Mouse (Mus musculus) kidney, embryonic 15.5 days (tissue): Measurements from ENCODE around the gene Large1. TPM values are rescaled to one million over a fixed set of nuclear protein-coding genes. Genes with fewer than 3 reads are reported as not detected.

Experiments
- ATAC-seq: fragments of 200-750 bp; cut with Nextera tagmentation; replicated peaks from 2 replicates; pipeline ENCODE4 v1.8.0; 2017; ENCODE audit warnings: moderate TSS enrichment; ENCODE audit not compliant: low FRiP score
- H3K27ac ChIP-seq: fragments of 300-500 bp; sonication (generic); 2 replicates; pipeline ENCODE4 v1.5.1; 2015; ENCODE audit warnings: mild to moderate bottlenecking, inconsistent platforms
- H3K27me3 ChIP-seq: fragments of 300-500 bp; sonication (generic); 2 replicates; pipeline ENCODE4 v1.6.1; 2015; ENCODE audit warnings: inconsistent platforms
- H3K36me3 ChIP-seq: fragments of 300-500 bp; sonication (generic); 2 replicates; pipeline ENCODE4 v1.6.1; 2015; ENCODE audit warnings: inconsistent platforms
- H3K4me1 ChIP-seq: fragments of 300-500 bp; sonication (generic); 2 replicates; pipeline ENCODE4 v1.6.1; 2015; ENCODE audit warnings: inconsistent platforms
- H3K4me2 ChIP-seq: fragments of 300-500 bp; sonication (generic); 2 replicates; pipeline ENCODE4 v1.6.1; 2015; ENCODE audit warnings: moderate library complexity, mild to moderate bottlenecking, inconsistent platforms
- H3K4me3 ChIP-seq: fragments of 300-500 bp; sonication (generic); replicated peaks from 2 replicates; pipeline ENCODE4 v1.5.1; 2015; ENCODE audit warnings: mild to moderate bottlenecking, inconsistent platforms
- H3K9ac ChIP-seq: fragments of 300-500 bp; sonication (generic); 2 replicates; pipeline ENCODE4 v1.6.1; 2015; ENCODE audit warnings: mild to moderate bottlenecking, inconsistent platforms
- H3K9me3 ChIP-seq: fragments of 300-500 bp; sonication (generic); replicated peaks from 2 replicates; pipeline ENCODE4 v1.6.1; 2016; ENCODE audit warnings: inconsistent platforms
- WGBS: fragments of 180-500 bp; shearing (Covaris S2); methylation state at CpG from one replicate; pipeline ENCODE4 v1.1.7; 2015; ENCODE audit warnings: mixed read lengths; 5-methylcytosine and 5-hydroxymethylcytosine counted together
- polyA plus RNA-seq: library from polyadenylated mRNA; unstranded; fragments of >200 nt; fragmentation: Nextera tagmentation; extraction: Ambion mirVana; gene quantifications from 2 replicates; pipeline ENCODE4 v1.2.1, GENCODE M21; 2015

Gene Large1
- polyA plus RNA-seq, 1 experiment from 2014 or later: 5.7 TPM

DNA sequence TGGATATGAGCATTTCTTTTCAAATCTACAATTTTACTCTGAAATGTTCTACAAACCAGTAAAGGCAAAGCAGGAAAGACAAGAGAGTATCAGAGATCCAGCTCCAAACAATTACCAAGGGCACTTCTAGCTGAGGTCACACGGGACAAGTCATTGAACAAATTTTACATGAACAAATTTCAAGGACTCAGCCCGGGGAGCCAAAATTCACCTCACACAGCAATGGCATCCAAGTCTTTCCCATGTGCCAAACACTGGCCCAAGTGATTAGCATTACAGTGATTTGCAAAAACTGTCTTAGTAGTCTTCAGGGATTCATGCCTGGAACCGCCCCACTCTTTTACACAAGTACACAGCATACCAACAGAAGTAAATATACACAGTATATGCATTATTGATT, 126.5 kb downstream of the Large1 start:
- Histone ChIP-seq H3K9me3 (no peaks in the 10 kb centered on the region), H3K4me2 (no peak overlapping the region), H3K4me1 (no peaks in the 10 kb centered on the region), H3K9ac (no peak overlapping the region), H3K27ac (no peak overlapping the region), H3K36me3 (no peaks in the 10 kb centered on the region), H3K4me3 (no peak overlapping the region), H3K27me3 (no peaks in the 10 kb centered on the region)
- no peak for ATAC-seq
- 89% methylated on average over 3 of the region's 3 CpGs for WGBS

GRCm38 (mm10) chr8:73225654-73226053, 127.7 kb downstream of the Large1 start:
- ATAC-seq: no peak
- no peak overlapping the region for H3K27ac ChIP-seq
- 58% methylated on average over 2 of the region's 2 CpGs for WGBS
- no peaks in the 10 kb centered on the region for H3K36me3 ChIP-seq
- H3K4me1 ChIP-seq: no peaks in the 10 kb centered on the region
- no peak overlapping the region for H3K4me2 ChIP-seq
- no peaks in the 10 kb centered on the region for H3K27me3 ChIP-seq
- H3K9ac ChIP-seq: no peak overlapping the region
- no peak overlapping the region for H3K4me3 ChIP-seq
- H3K9me3 ChIP-seq: no peaks in the 10 kb centered on the region

GRCm38 (mm10) chr8:73219178-73219811, 134.0 kb downstream of the Large1 start:
- Histone ChIP-seq H3K36me3 (no peaks in the 10 kb centered on the region), H3K4me2 (no peak overlapping the region), H3K4me1 (no peaks in the 10 kb centered on the region), H3K9me3 (no peaks in the 10 kb centered on the region), H3K27ac (no peak overlapping the region), H3K4me3 (no peak overlapping the region), H3K9ac (no peak overlapping the region), H3K27me3 (no peaks in the 10 kb centered on the region)
- ATAC-seq: no peak
- WGBS: 87% methylated on average over 6 of the region's 6 CpGs

DNA sequence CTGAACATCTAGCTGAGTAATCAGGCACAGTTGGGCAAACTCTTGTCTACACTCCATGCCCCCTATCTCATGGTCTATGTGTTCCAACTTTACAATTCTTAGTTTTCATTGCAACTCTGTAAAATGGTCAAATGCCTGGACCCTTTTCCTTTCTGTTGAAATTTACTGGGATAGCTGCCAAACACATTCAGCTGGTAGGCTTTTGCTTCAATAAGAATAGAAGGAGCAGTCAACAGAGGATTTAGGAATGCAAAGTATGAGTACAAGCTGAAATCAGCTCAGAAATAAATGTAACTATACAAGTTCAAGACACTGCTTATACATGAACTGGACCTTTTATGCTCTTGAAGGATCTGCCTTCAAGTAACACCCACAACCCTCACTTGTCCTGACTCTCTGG, 146.5 kb downstream of the Large1 start:
- no peak overlapping the region for H3K27ac ChIP-seq
- H3K4me1 ChIP-seq: no peaks in the 10 kb centered on the region
- no peaks in the 10 kb centered on the region for H3K9me3 ChIP-seq
- H3K36me3 ChIP-seq: no peaks in the 10 kb centered on the region
- H3K4me3 ChIP-seq: no peak overlapping the region
- no peaks in the 10 kb centered on the region for H3K27me3 ChIP-seq
- no peak overlapping the region for H3K4me2 ChIP-seq
- H3K9ac ChIP-seq: no peak overlapping the region
- ATAC-seq: no peak

GRCm38 (mm10) chr8:73201854-73202253, 151.5 kb downstream of the Large1 start:
- Histone ChIP-seq H3K9me3 (no peaks in the 10 kb centered on the region), H3K27me3 (no peaks in the 10 kb centered on the region), H3K9ac (no peak overlapping the region), H3K4me2 (no peak overlapping the region), H3K4me3 (no peak overlapping the region), H3K36me3 (no peaks in the 10 kb centered on the region), H3K27ac (no peak overlapping the region), H3K4me1 (no peaks in the 10 kb centered on the region)
- no peak for ATAC-seq
- 72% methylated on average over 2 of the region's 2 CpGs for WGBS

DNA sequence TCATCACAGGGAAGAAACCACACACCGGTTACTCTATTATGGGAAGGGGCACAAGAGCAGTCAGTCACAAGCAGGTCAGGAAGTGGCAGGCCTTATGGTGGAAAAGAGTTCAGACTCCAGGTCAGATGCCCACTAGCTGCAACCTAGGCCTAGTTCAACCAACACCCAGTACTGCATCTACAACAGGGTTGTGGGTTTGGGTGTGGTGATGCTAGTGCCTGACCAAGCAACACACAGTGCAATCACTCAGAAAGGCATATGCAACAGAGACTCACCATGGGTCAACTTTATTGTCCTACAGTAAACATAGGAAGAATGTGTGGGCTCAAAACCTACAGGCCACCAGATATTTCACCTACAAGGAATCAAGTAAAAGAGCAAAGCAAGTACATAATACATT, 155.6 kb downstream of the Large1 start:
- WGBS: 100% methylated on average over 1 of the region's 1 CpGs
- no peak overlapping the region for H3K4me3 ChIP-seq
- no peaks in the 10 kb centered on the region for H3K9me3 ChIP-seq
- no peak overlapping the region for H3K4me2 ChIP-seq
- no peak overlapping the region for H3K27ac ChIP-seq
- H3K27me3 ChIP-seq: no peaks in the 10 kb centered on the region
- no peak overlapping the region for H3K9ac ChIP-seq
- no peak for ATAC-seq
- H3K36me3 ChIP-seq: no peaks in the 10 kb centered on the region
- no peaks in the 10 kb centered on the region for H3K4me1 ChIP-seq

DNA sequence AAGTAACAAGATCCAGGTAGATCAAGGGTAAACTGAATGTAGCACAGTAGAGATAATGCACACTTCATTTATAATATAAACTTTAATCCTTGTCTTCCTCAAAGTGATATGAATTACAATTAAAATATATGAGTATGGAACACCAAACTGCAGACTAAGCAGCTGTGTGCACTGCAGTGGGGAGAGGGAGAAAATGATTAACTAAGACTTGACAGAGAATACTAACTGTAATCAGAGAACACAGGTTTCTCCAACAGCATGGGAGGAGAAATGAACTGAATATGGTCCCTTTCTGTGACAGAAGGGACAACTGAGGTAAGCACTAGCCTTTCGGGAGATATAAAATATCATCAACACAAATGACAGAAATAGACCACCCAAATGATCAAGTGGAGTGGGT, 164.7 kb downstream of the Large1 start:
- WGBS: 92% methylated on average over 1 of the region's 1 CpGs
- Histone ChIP-seq H3K36me3 (no peaks in the 10 kb centered on the region), H3K4me2 (no peak overlapping the region), H3K27me3 (no peaks in the 10 kb centered on the region), H3K9me3 (no peaks in the 10 kb centered on the region), H3K4me1 (no peaks in the 10 kb centered on the region), H3K27ac (no peak overlapping the region), H3K9ac (no peak overlapping the region), H3K4me3 (no peak overlapping the region)
- no peak for ATAC-seq

DNA sequence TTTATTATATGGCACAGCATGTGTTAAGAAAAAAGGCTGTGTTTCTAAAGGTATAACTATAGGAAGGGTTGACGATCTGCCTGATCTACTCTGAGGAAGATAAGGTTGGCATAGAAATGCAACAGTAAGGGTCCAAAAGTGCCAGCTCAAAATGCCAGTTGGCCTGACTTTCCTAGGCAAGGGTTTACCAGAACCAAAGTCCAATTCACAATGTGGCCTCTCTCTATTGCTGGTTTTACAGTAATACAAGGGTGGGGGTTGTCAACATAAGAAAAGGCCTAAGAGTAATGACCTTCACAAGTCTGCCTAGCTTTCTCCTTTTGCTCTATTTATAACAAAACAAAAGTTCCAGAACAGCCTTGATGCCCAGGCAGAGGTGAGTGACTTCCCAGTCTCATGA, 166.0 kb downstream of the Large1 start:
- no peak overlapping the region for H3K4me2 ChIP-seq
- H3K9ac ChIP-seq: no peak overlapping the region
- H3K4me1 ChIP-seq: no peaks in the 10 kb centered on the region
- no peak overlapping the region for H3K27ac ChIP-seq
- no peak for ATAC-seq
- WGBS: 86% methylated on average over 1 of the region's 1 CpGs
- H3K36me3 ChIP-seq: no peaks in the 10 kb centered on the region
- no peak overlapping the region for H3K4me3 ChIP-seq
- H3K9me3 ChIP-seq: no peaks in the 10 kb centered on the region
- H3K27me3 ChIP-seq: no peaks in the 10 kb centered on the region

DNA sequence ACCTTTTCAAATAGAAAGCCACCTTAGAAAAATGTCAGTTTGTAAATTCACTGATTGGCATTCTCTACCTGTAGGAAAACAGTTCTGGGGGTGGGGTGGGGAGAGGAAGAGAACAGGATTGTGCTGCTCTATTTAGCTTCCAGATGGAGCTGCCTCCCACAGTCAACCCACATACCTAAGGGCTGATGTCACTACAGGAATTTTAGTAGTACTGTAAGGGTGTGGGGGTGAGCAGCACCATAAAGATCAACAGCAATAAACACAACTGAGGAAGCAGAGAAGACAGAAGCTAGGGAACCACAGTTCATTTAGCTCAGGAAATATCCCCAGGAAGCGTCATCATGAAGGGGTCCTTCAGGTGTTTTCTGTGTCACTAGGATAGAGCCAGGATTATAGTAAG, 174.9 kb downstream of the Large1 start:
- no peaks in the 10 kb centered on the region for H3K4me1 ChIP-seq
- H3K27me3 ChIP-seq: no peaks in the 10 kb centered on the region
- H3K4me2 ChIP-seq: no peak overlapping the region
- H3K9me3 ChIP-seq: no peaks in the 10 kb centered on the region
- H3K4me3 ChIP-seq: no peak overlapping the region
- ATAC-seq: 0 out of 2 replicates have a peak, but pooled peaks have one; percentile 76
- no peaks in the 10 kb centered on the region for H3K36me3 ChIP-seq
- H3K27ac ChIP-seq: no peak overlapping the region
- 54% methylated on average over 1 of the region's 1 CpGs for WGBS
- H3K9ac ChIP-seq: no peak overlapping the region

- no peaks in the 10 kb centered on the region for H3K4me1 ChIP-seq
- H3K4me3 ChIP-seq: no peak overlapping the region
- H3K4me2 ChIP-seq: no peak overlapping the region
- ATAC-seq: no peak
- no peaks in the 10 kb centered on the region for H3K9me3 ChIP-seq
- H3K27ac ChIP-seq: no peak overlapping the region
- H3K9ac ChIP-seq: no peak overlapping the region
- H3K36me3 ChIP-seq: no peaks in the 10 kb centered on the region
- no peaks in the 10 kb centered on the region for H3K27me3 ChIP-seq
Measured at GRCm38 (mm10) chr8:73172661-73173060, 180.7 kb downstream of the Large1 start.

DNA sequence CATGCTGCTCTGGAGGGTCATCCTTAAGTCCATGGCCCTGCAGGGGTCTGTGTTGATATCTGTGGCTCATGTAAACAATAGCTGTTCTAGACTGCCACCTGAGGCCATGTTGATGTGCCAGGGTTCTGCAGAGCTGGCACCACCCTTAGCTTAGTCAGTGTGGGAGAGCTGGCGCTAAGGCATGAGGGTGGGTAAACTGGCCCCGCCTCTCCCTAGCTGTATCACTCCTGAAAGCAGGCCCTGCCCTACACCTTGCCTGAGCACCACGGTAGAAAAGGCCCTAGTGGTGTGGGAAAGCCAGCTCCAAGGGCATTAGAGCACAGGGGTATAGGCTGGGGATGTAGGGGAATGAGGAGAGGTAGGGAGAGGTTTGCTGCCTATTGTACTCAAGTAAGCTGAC, 191.3 kb downstream of the Large1 start:
- H3K4me2 ChIP-seq: no peak overlapping the region
- no peaks in the 10 kb centered on the region for H3K27me3 ChIP-seq
- no peaks in the 10 kb centered on the region for H3K4me1 ChIP-seq
- H3K9me3 ChIP-seq: 0 out of 2 replicates have a peak, but pooled peaks cover 3% of the 10 kb centered on the region
- no peaks in the 10 kb centered on the region for H3K36me3 ChIP-seq
- H3K27ac ChIP-seq: no peak overlapping the region
- no peak overlapping the region for H3K9ac ChIP-seq
- no peak for ATAC-seq
- H3K4me3 ChIP-seq: no peak overlapping the region
- 81% methylated on average over 3 of the region's 3 CpGs for WGBS

GRCm38 (mm10) chr8:73161564-73161963, 191.8 kb downstream of the Large1 start:
- Histone ChIP-seq H3K9ac (no peak overlapping the region), H3K9me3 (0 out of 2 replicates have a peak, but pooled peaks cover 3% of the 10 kb centered on the region), H3K27me3 (no peaks in the 10 kb centered on the region), H3K4me2 (no peak overlapping the region), H3K4me3 (no peak overlapping the region), H3K27ac (no peak overlapping the region), H3K36me3 (no peaks in the 10 kb centered on the region), H3K4me1 (no peaks in the 10 kb centered on the region)
- no peak for ATAC-seq
- 74% methylated on average over 1 of the region's 1 CpGs for WGBS

DNA sequence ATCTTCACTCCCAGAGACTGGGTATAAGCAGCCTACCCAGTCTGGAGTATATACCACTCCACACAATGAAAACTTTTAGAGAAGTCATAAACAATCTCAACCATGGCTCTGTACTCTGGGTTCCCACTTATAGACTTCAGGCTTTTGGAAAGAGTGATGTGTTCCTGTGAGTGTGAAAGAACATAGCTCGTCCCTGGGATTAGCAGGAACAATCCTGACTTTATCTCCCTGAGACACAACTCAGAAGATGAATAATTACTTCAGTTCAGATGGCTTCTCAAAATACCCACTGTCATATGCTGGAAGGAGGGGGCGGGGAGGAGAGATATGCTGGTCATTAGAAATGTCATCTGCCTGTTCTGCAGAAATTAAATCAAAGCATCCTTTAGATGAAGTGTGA, 192.4 kb downstream of the Large1 start:
- H3K27ac ChIP-seq: no peak overlapping the region
- no peaks in the 10 kb centered on the region for H3K27me3 ChIP-seq
- no peaks in the 10 kb centered on the region for H3K36me3 ChIP-seq
- ATAC-seq: no peak
- no peak overlapping the region for H3K4me3 ChIP-seq
- no peak overlapping the region for H3K9ac ChIP-seq
- WGBS: 65% methylated on average over 2 of the region's 2 CpGs
- no peak overlapping the region for H3K4me2 ChIP-seq
- H3K9me3 ChIP-seq: 0 out of 2 replicates have a peak, but pooled peaks cover 3% of the 10 kb centered on the region
- H3K4me1 ChIP-seq: no peaks in the 10 kb centered on the region
